ENCODE assay signal across 24 mouse cellular contexts in genomic region chr12:80927518-80927917, GRCm38 (mm10). TPM values are rescaled to one million over a fixed set of nuclear protein-coding genes. Genes with fewer than 3 reads are reported as not detected.
DNase-seq lines count a peak whose midpoint lies in the region; ATAC-seq and TF ChIP-seq lines count a peak whose summit lies in the region.
"Had no signal": no experiment of that assay in that cellular context is flagged by ENCODE, and none has a peak within 500 bp of the region (broad histone marks: within the 10 kb centered on the region; RNA-seq: fewer than 3 reads in every experiment).

No protein-coding gene starts in this region.

- H3K4me3 ChIP-seq in intestine, postnatal 0 days (ENCODE audit: low read depth, low read length): no peak overlapping the region
- H3K4me3 ChIP-seq in intestine, embryonic 16.5 days (ENCODE audit: low read length): no peak overlapping the region
- no peak overlapping the region for H3K4me3 ChIP-seq in liver, embryonic 15.5 days (replicated peaks)
- H3K4me3 ChIP-seq in liver, embryonic 12.5 days: no peak overlapping the region
- H3K4me3 ChIP-seq: embryonic facial prominence, embryonic 13.5 days; embryonic facial prominence, embryonic 15.5 days; erythroblast, embryonic 14.5 days; forebrain, embryonic 10.5 days; forebrain, embryonic 12.5 days had no signal

- no peak overlapping the region for H3K4me2 ChIP-seq in intestine, postnatal 0 days (replicated peaks; ENCODE audit: low read depth)
- H3K4me2 ChIP-seq in intestine, embryonic 16.5 days (ENCODE audit: low read depth, low read length): no peak overlapping the region
- H3K4me2 ChIP-seq in liver, embryonic 15.5 days: no peak overlapping the region
- H3K4me2 ChIP-seq in liver, embryonic 12.5 days: no peak overlapping the region
- H3K4me2 ChIP-seq: embryonic facial prominence, embryonic 13.5 days; embryonic facial prominence, embryonic 15.5 days; forebrain, embryonic 12.5 days had no signal

- DNase-seq in thymus, postnatal 14 days: no peak
- DNase-seq: adrenal gland, adult 2 months; adrenal gland, postnatal 10 days; adrenal gland, postnatal 25 days; cerebellum, adult 11 months; cerebellum, adult 18-20 months; cerebellum, adult 8-10 months; cerebellum, adult 9-11 months; cerebellum, postnatal 14 days; cerebellum, postnatal 36 days; embryo, embryonic 11 days had no signal

- 0 out of 2 replicates have a peak, but pooled peaks cover 5% of the 10 kb centered on the region for H3K4me1 ChIP-seq in intestine, postnatal 0 days (replicated peaks; ENCODE audit: control insufficient read depth, insufficient read depth, low read length)
- H3K4me1 ChIP-seq in intestine, embryonic 16.5 days (ENCODE audit: control insufficient read depth, insufficient read depth, low read length): peaks cover 14% of the 10 kb centered on the region
- peaks cover 75% of the 10 kb centered on the region for H3K4me1 ChIP-seq in liver, embryonic 15.5 days (replicated peaks)
- H3K4me1 ChIP-seq in liver, embryonic 12.5 days: peaks cover 47% of the 10 kb centered on the region

- 0 out of 2 replicates have a peak, but pooled peaks have one; percentile 8 for TF ChIP-seq CTCF in intestine, postnatal 0 days (IDR thresholded peaks at IDR 0.05; ENCODE audit: low read depth)

- no peaks in the 10 kb centered on the region for H3K9me3 ChIP-seq in intestine, postnatal 0 days (ENCODE audit: control insufficient read depth)
- no peaks in the 10 kb centered on the region for H3K9me3 ChIP-seq in intestine, embryonic 16.5 days (ENCODE audit: control insufficient read depth, low read length)
- no peaks in the 10 kb centered on the region for H3K9me3 ChIP-seq in liver, embryonic 15.5 days (replicated peaks)
- H3K9me3 ChIP-seq in liver, embryonic 12.5 days (replicated peaks): no peaks in the 10 kb centered on the region
- H3K9me3 ChIP-seq: embryonic facial prominence, embryonic 13.5 days; embryonic facial prominence, embryonic 15.5 days; forebrain, embryonic 10.5 days; forebrain, embryonic 12.5 days had no signal

- H3K27me3 ChIP-seq in intestine, postnatal 0 days (replicated peaks; ENCODE audit: control insufficient read depth, insufficient read depth, low read length): no peaks in the 10 kb centered on the region
- no peaks in the 10 kb centered on the region for H3K27me3 ChIP-seq in intestine, embryonic 16.5 days (replicated peaks; ENCODE audit: control insufficient read depth, insufficient read depth, low read length)
- H3K27me3 ChIP-seq in liver, embryonic 15.5 days: peaks cover 25% of the 10 kb centered on the region
- peaks cover 26% of the 10 kb centered on the region for H3K27me3 ChIP-seq in liver, embryonic 12.5 days (replicated peaks)
- H3K27me3 ChIP-seq: embryonic facial prominence, embryonic 13.5 days; embryonic facial prominence, embryonic 15.5 days had no signal

- H3K36me3 ChIP-seq in intestine, postnatal 0 days (ENCODE audit: control insufficient read depth, insufficient read depth): no peaks in the 10 kb centered on the region
- no peaks in the 10 kb centered on the region for H3K36me3 ChIP-seq in intestine, embryonic 16.5 days (ENCODE audit: control insufficient read depth, insufficient read depth, low read length)
- no peaks in the 10 kb centered on the region for H3K36me3 ChIP-seq in liver, embryonic 15.5 days (replicated peaks)
- no peaks in the 10 kb centered on the region for H3K36me3 ChIP-seq in liver, embryonic 12.5 days
- H3K36me3 ChIP-seq: embryonic facial prominence, embryonic 13.5 days; embryonic facial prominence, embryonic 15.5 days; forebrain, embryonic 10.5 days; forebrain, embryonic 12.5 days had no signal

- no peak overlapping the region for H3K27ac ChIP-seq in intestine, postnatal 0 days (ENCODE audit: low read depth, low read length)
- H3K27ac ChIP-seq in intestine, embryonic 16.5 days (ENCODE audit: low read length): no peak overlapping the region
- 0 out of 2 replicates have a peak overlapping the region, but pooled peaks have one; percentile 19 for H3K27ac ChIP-seq in liver, embryonic 15.5 days (replicated peaks)
- H3K27ac ChIP-seq in liver, embryonic 12.5 days: no peak overlapping the region
- H3K27ac ChIP-seq: embryonic facial prominence, embryonic 13.5 days; embryonic facial prominence, embryonic 15.5 days; forebrain, embryonic 10.5 days; forebrain, embryonic 12.5 days had no signal

- ATAC-seq in intestine, postnatal 0 days: no peak
- no peak for ATAC-seq in intestine, embryonic 16.5 days
- ATAC-seq in liver, embryonic 15.5 days (ENCODE audit: insufficient read depth): no peak
- ATAC-seq in liver, embryonic 12.5 days: no peak
- ATAC-seq: forebrain, embryonic 14.5 days; forebrain, embryonic 16.5 days had no signal

- H3K9ac ChIP-seq in intestine, postnatal 0 days (ENCODE audit: low read depth, low read length): no peak overlapping the region
- H3K9ac ChIP-seq in intestine, embryonic 16.5 days (ENCODE audit: low read depth, low read length): no peak overlapping the region
- no peak overlapping the region for H3K9ac ChIP-seq in liver, embryonic 15.5 days
- no peak overlapping the region for H3K9ac ChIP-seq in liver, embryonic 12.5 days
- H3K9ac ChIP-seq: embryonic facial prominence, embryonic 13.5 days; embryonic facial prominence, embryonic 15.5 days; forebrain, embryonic 12.5 days had no signal

- WGBS in intestine, postnatal 0 days: 80% methylated on average over 1 of the region's 1 CpGs
- 73% methylated on average over 1 of the region's 1 CpGs for WGBS in intestine, embryonic 16.5 days
- WGBS in liver, embryonic 15.5 days (ENCODE audit: insufficient replicate concordance): 57% methylated on average over 1 of the region's 1 CpGs
- 69% methylated on average over 1 of the region's 1 CpGs for WGBS in liver, embryonic 12.5 days (ENCODE audit: insufficient replicate concordance)

RNA-seq across cellular contexts. Expression of gene Srsf5, which starts 17.8 kb away (rescaled TPM):
- polyA plus RNA-seq in intestine, postnatal 0 days (2015; fragmentation: Nextera tagmentation; extraction: Ambion mirVana): 261 and 328 TPM in 2 replicates
- 466 and 492 TPM in 2 replicates for polyA plus RNA-seq in intestine, embryonic 16.5 days (2015; fragmentation: Nextera tagmentation; extraction: Ambion mirVana)
- polyA plus RNA-seq in liver, embryonic 15.5 days (2015; fragmentation: Nextera tagmentation; extraction: Ambion mirVana): 283 and 287 TPM in 2 replicates
- 357 and 402 TPM in 2 replicates for polyA plus RNA-seq in liver, embryonic 12.5 days (2016; fragmentation: Nextera tagmentation; extraction: Ambion mirVana)

RNA-seq across cellular contexts. Expression of gene Slc10a1, which starts 41.0 kb away (rescaled TPM):
- polyA plus RNA-seq in intestine, postnatal 0 days (2015; fragmentation: Nextera tagmentation; extraction: Ambion mirVana): 0.43 and 0.56 TPM in 2 replicates
- polyA plus RNA-seq in intestine, embryonic 16.5 days (2015; fragmentation: Nextera tagmentation; extraction: Ambion mirVana): 0.48 and 0.70 TPM in 2 replicates
- 12.9 and 21.9 TPM in 2 replicates for polyA plus RNA-seq in liver, embryonic 15.5 days (2015; fragmentation: Nextera tagmentation; extraction: Ambion mirVana)
- polyA plus RNA-seq in liver, embryonic 12.5 days (2016; fragmentation: Nextera tagmentation; extraction: Ambion mirVana): 0.57 and 0.60 TPM in 2 replicates
- polyA plus RNA-seq: brain, embryonic 14.5 days; C2C12; erythroblast, embryonic 14.5 days had no signal
